Mouse (Mus musculus): ENCODE measurements around the gene Pcp2. TPM values are rescaled to one million over a fixed set of nuclear protein-coding genes. Genes with fewer than 3 reads are reported as not detected.

The Pcp2 gene
- not detected for polyA plus RNA-seq (2014; fragmentation: Illumina TruSeq; extraction: RNeasy Lipid Tissue Mini Kit (QIAGEN cat#74804))

DNA sequence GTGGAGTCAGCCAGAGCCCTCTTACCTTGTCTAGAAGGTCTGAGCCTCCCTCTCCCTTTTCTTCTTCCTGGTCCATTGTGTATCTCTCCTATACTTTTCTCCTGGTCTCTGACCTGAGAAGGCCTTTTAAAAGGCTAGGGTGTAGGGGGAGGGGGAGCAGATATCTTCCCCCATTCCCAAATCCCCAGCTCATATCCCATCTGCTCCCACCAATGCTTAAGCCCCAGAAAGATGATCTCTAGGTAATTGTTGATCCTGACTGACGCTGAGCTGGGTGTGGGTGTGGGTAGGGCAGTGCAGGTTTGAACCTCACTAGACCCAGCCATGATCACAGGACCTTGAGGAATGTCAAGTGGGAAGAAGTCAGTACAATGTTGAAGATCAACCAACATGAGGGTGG, at the start of gene Pcp2:
Pcp2 (minus strand) TSS at position 101 of the 400 bp plus-strand sequence.

GRCm38 (mm10) chr8:3671980-3672491, 46.7 kb upstream of the Pcp2 start, which contains the start of gene Fcor:
TSS of gene Fcor (minus strand) at chr8:3672362.

DNA sequence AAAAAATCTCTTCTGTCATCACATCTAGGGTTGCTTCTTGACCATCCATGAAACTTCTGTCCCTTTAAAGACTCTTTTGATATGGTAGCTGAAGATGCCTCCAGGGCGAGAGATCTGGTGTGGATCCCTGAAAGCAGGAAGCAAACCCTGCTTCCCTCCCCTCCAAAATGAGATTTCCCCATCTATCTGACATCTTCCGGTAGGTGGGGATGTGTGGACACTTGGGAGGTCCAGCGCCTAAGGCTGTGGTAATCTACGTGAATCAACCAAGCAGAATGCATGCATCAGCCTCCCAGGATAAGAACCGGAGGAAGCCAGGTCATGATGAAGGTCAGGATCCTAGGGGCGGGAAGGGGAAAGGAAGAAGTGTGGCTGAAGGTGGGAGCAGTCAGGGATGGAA, 40.2 kb upstream of the Pcp2 start, which contains the start of gene Mcemp1:
Mcemp1 (plus strand) TSS at position 248 of the 400 bp plus-strand sequence.

DNA sequence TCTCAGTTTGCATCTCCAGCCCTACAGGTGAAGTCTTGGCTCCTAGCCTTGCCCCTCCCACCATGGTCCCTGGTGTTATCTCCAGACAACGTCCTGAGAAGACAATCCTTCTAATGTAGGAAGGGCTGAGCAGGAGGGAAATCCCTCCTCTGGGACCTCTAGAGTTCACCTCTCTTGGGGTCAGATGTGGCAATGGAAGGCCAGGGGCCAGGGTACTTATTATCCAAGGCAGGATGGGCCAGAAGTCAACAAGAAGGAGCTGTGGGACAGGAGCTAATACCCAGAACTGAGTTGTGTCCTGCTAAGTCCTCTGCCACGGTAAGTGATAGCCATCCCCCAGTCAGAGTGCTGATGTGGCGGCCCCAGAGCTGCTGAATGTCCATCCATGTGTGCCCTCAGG, 30.2 kb upstream of the Pcp2 start, which contains the start of gene Retn:
Retn (plus strand) TSS at position 245 of the 400 bp plus-strand sequence.

DNA sequence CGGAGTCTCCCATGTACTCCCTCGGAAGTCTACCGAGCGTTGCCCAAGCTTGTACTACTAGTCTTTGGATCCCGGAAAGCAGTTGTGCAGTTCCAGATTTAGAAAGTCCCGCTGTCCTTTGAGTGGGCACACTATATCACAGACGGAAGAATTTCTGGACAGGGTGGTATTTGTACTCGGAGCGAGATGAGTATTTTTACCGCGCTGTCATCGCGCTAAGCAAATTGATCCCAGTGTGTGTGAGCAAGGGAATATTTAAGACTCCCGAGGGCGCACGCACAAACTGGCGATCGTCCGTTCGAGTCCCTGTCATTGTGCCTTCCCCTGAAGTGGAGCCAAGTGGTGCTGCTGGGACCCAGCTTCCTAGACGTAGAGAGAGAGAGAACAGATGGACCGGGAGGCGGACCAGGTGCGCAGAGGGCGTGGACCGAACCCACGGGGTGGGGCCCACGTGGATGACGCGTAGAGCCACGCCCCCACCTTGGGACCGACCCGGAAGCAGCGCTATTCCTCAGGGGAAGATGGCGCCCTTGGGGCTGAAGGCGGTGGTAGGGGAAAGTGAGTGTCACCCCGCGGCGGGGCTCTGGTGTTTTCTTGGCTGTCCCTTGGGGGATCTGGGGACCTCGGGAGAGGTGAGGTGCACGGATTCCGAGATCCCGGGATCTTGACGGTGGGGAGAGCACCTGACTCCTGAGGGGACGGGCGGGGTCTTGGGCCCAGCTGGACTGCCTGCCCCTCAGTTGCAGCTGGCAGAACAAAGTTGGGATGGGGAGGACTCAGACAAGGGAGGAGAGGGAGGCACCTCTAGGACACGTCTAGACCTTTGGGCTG, 5.5 kb upstream of the Pcp2 start, which contains the start of gene Stxbp2:
Stxbp2 (plus strand) TSS at position 309 of the 831 bp plus-strand sequence.

DNA sequence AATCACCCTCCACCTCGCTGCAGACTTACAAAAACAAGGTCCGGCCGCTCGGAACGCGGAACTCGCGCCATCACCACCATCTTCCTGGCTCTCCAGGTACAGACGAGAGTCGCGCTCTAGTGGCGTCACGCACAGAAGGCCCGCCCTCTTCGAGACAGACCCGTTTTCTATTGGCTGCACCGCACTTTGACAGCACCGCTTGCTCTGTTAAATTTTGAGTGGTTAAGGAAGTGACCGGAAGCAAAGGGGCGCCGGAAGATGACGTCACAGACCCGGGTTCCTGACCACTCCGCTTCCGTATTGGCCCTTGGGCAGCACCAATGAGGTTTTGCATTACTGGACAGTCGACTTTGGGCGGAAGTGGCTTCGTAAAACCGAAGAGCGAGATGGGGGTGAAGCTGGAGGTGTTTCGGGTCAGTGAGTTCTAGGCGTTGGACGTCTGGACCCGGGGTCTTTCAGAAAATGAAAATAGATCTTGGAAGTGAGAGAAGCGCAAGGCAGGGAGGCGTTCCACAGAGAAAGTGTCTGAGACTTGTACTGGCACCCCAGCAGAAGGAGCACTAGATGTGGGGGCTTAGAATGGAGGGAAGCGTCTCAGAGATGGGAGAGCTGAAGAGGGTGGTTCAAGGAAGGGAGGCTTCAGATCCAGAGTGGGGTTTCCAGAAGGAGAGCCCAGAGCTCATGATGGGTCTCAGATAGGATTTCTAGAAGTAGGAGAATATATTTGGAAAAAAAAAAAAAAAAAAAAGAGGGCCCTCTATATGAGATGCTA, 4.0 kb downstream of the Pcp2 start, which contains the start of the genes Xab2 and Pet100:
Xab2 (minus strand) TSS at position 118 of the 772 bp plus-strand sequence.
Pet100 (plus strand) TSS at position 350 of the 772 bp plus-strand sequence.

DNA sequence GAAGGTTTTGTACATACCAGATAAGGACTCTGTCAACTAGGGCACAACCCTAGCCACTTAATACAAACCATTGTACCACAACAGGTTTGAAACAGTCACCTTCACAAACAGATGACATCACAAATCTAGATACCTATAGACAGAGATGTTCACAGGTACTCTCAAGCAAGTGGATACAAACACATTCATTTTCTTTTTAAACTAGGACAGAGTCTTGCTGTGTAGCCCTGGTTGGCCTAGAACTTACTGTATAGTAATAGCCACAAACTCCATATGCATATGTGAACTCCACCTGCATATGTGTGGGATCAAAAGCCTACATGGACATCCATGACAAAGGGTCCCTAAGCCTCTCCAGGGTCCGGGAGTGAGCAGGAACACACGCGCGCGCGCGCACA, 38.4 kb downstream of the Pcp2 start, which contains the start of gene Camsap3:
Camsap3 (plus strand) TSS at position 301 of the 398 bp plus-strand sequence.

Other genes with a start within 250 kb of the Pcp2 start
- gene Arhgef18, start 232.5 kb downstream of the Pcp2 start, polyA plus RNA-seq (2014; fragmentation: Illumina TruSeq; extraction: RNeasy Lipid Tissue Mini Kit (QIAGEN cat#74804)) = 6.4 TPM
- 0.54 TPM for gene Pex11g, start 157.9 kb downstream of the Pcp2 start, polyA plus RNA-seq (2014; fragmentation: Illumina TruSeq; extraction: RNeasy Lipid Tissue Mini Kit (QIAGEN cat#74804))
- not detected for gene Tex45, start 154.7 kb downstream of the Pcp2 start, polyA plus RNA-seq (2014; fragmentation: Illumina TruSeq; extraction: RNeasy Lipid Tissue Mini Kit (QIAGEN cat#74804))
- 2.7 TPM for gene Zfp358, start 132.4 kb downstream of the Pcp2 start, polyA plus RNA-seq (2014; fragmentation: Illumina TruSeq; extraction: RNeasy Lipid Tissue Mini Kit (QIAGEN cat#74804))
- 6.6 TPM for gene Mcoln1, start 125.1 kb downstream of the Pcp2 start, polyA plus RNA-seq (2014; fragmentation: Illumina TruSeq; extraction: RNeasy Lipid Tissue Mini Kit (QIAGEN cat#74804))
- gene Pnpla6, start 110.2 kb downstream of the Pcp2 start, polyA plus RNA-seq (2014; fragmentation: Illumina TruSeq; extraction: RNeasy Lipid Tissue Mini Kit (QIAGEN cat#74804)) = 4.0 TPM
- 1.2 TPM for gene C330021F23Rik, start 57.6 kb downstream of the Pcp2 start, polyA plus RNA-seq (2014; fragmentation: Illumina TruSeq; extraction: RNeasy Lipid Tissue Mini Kit (QIAGEN cat#74804))
- 0.26 TPM for gene Camsap3, start 38.3 kb downstream of the Pcp2 start, polyA plus RNA-seq (2014; fragmentation: Illumina TruSeq; extraction: RNeasy Lipid Tissue Mini Kit (QIAGEN cat#74804))
- 0.48 TPM for gene Xab2, start 4.2 kb downstream of the Pcp2 start, polyA plus RNA-seq (2014; fragmentation: Illumina TruSeq; extraction: RNeasy Lipid Tissue Mini Kit (QIAGEN cat#74804))
- gene Pet100, start 4.0 kb downstream of the Pcp2 start, polyA plus RNA-seq (2014; fragmentation: Illumina TruSeq; extraction: RNeasy Lipid Tissue Mini Kit (QIAGEN cat#74804)) = 7.8 TPM
- 8.1 TPM for gene Stxbp2, start 5.4 kb upstream of the Pcp2 start, polyA plus RNA-seq (2014; fragmentation: Illumina TruSeq; extraction: RNeasy Lipid Tissue Mini Kit (QIAGEN cat#74804))
- gene Retn, start 30.2 kb upstream of the Pcp2 start, polyA plus RNA-seq (2014; fragmentation: Illumina TruSeq; extraction: RNeasy Lipid Tissue Mini Kit (QIAGEN cat#74804)) = 6.5 TPM
- 0.51 TPM for gene Mcemp1, start 40.2 kb upstream of the Pcp2 start, polyA plus RNA-seq (2014; fragmentation: Illumina TruSeq; extraction: RNeasy Lipid Tissue Mini Kit (QIAGEN cat#74804))
- 2.0 TPM for gene Fcor, start 46.8 kb upstream of the Pcp2 start, polyA plus RNA-seq (2014; fragmentation: Illumina TruSeq; extraction: RNeasy Lipid Tissue Mini Kit (QIAGEN cat#74804))
- gene Trappc5, start 50.8 kb upstream of the Pcp2 start, polyA plus RNA-seq (2014; fragmentation: Illumina TruSeq; extraction: RNeasy Lipid Tissue Mini Kit (QIAGEN cat#74804)) = 9.5 TPM
- gene Fcer2a, start 68.6 kb upstream of the Pcp2 start, polyA plus RNA-seq (2014; fragmentation: Illumina TruSeq; extraction: RNeasy Lipid Tissue Mini Kit (QIAGEN cat#74804)) = not detected
- not detected for gene Clec4g, start 95.1 kb upstream of the Pcp2 start, polyA plus RNA-seq (2014; fragmentation: Illumina TruSeq; extraction: RNeasy Lipid Tissue Mini Kit (QIAGEN cat#74804))
- gene Cd209a, start 123.4 kb upstream of the Pcp2 start, polyA plus RNA-seq (2014; fragmentation: Illumina TruSeq; extraction: RNeasy Lipid Tissue Mini Kit (QIAGEN cat#74804)) = 10.0 TPM
- 0.34 TPM for gene Cd209e, start 228.8 kb upstream of the Pcp2 start, polyA plus RNA-seq (2014; fragmentation: Illumina TruSeq; extraction: RNeasy Lipid Tissue Mini Kit (QIAGEN cat#74804))

All from ovary, adult 10 weeks (tissue).